Mouse (Mus musculus): ENCODE results near the gene BC030870. TPM values are rescaled to one million over a fixed set of nuclear protein-coding genes. Genes with fewer than 3 reads are reported as not detected.
A peak's percentile ranks its signal among the peaks of the same experiment; 100 is the strongest.

The BC030870 gene
- total and polyA plus RNA-seq, 2 experiments: not detected

DNA sequence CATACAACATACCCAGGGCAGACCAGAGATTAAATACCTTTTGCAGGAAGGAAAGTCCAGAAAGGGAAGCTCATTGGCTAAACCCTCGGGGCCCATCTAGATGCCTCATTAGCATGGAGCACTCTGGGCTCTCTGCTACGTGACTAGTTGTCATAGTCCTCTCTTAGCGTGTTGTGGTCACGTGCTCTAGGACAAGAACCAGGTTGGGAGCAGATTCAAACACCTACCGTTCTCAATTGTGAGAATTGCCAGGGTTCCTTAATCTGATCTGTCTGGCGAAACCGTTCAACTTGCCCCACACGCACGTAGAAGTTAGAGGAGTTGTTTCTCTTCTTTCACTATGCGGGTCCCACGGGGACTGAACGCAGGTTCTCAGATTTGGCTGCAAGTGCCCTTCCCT lies 41.2 kb downstream of the BC030870 start:
- no peak for TF ChIP-seq POLR2A (IDR thresholded peaks at IDR 0.05; ENCODE audit: extremely low read depth, insufficient read depth, low read length)
- TF ChIP-seq CTCF (IDR thresholded peaks at IDR 0.05; ENCODE audit: low read depth, low read length): no peak
- H3K4me1 ChIP-seq (ENCODE audit: control insufficient read depth, insufficient read depth, low read length): no peaks in the 10 kb centered on the region

GRCm38 (mm10) chr8:65087711-65088110 lies 41.7 kb downstream of the BC030870 start:
- Histone ChIP-seq H3K9ac (ENCODE audit: low read depth, low read length) (no peak overlapping the region), H3K27me3 (ENCODE audit: control insufficient read depth, insufficient read depth, low read length) (no peaks in the 10 kb centered on the region), H3K27ac (replicated peaks; ENCODE audit: insufficient read depth, low read depth, low read length) (no peak overlapping the region), H3K4me3 (ENCODE audit: insufficient read depth, low read depth, low read length) (no peak overlapping the region), H3K36me3 (ENCODE audit: control insufficient read depth, insufficient read depth, low read length) (no peaks in the 10 kb centered on the region), H3K79me2 (ENCODE audit: control insufficient read depth, insufficient read depth, low read length) (no peaks in the 10 kb centered on the region), H3K4me1 (ENCODE audit: control insufficient read depth, insufficient read depth, low read length) (no peaks in the 10 kb centered on the region)
- TF ChIP-seq POLR2A (IDR thresholded peaks at IDR 0.05; ENCODE audit: extremely low read depth, insufficient read depth, low read length): no peak
- TF ChIP-seq CTCF (IDR thresholded peaks at IDR 0.05; ENCODE audit: low read depth, low read length): no peak
- DNase-seq (ENCODE audit: extremely low read depth, low read depth, low spot score): no peak
- WGBS: 76% methylated on average over 8 of the region's 8 CpGs

More for the DNA sequence above, 41.2 kb downstream of the BC030870 start:
- H3K27ac ChIP-seq (replicated peaks; ENCODE audit: insufficient read depth, low read depth, low read length): no peak overlapping the region
- WGBS: 94% methylated on average over 12 of the region's 12 CpGs
- no peaks in the 10 kb centered on the region for H3K79me2 ChIP-seq (ENCODE audit: control insufficient read depth, insufficient read depth, low read length)
- no peaks in the 10 kb centered on the region for H3K36me3 ChIP-seq (ENCODE audit: control insufficient read depth, insufficient read depth, low read length)
- H3K27me3 ChIP-seq (ENCODE audit: control insufficient read depth, insufficient read depth, low read length): no peaks in the 10 kb centered on the region
- H3K4me3 ChIP-seq (ENCODE audit: insufficient read depth, low read depth, low read length): no peak overlapping the region
- no peak for DNase-seq (ENCODE audit: extremely low read depth, low read depth, low spot score)
- no peak overlapping the region for H3K9ac ChIP-seq (ENCODE audit: low read depth, low read length)

GRCm38 (mm10) chr8:65085680-65086079 lies 43.7 kb downstream of the BC030870 start:
- no peaks in the 10 kb centered on the region for H3K27me3 ChIP-seq (ENCODE audit: control insufficient read depth, insufficient read depth, low read length)
- TF ChIP-seq POLR2A (IDR thresholded peaks at IDR 0.05; ENCODE audit: extremely low read depth, insufficient read depth, low read length): no peak
- TF ChIP-seq CTCF (IDR thresholded peaks at IDR 0.05; ENCODE audit: low read depth, low read length): peak; percentile 40; the same call in 1 of the 2 replicates
- no peaks in the 10 kb centered on the region for H3K79me2 ChIP-seq (ENCODE audit: control insufficient read depth, insufficient read depth, low read length)
- H3K4me1 ChIP-seq (ENCODE audit: control insufficient read depth, insufficient read depth, low read length): no peaks in the 10 kb centered on the region
- H3K9ac ChIP-seq (ENCODE audit: low read depth, low read length): no peak overlapping the region
- WGBS: 77% methylated on average over 2 of the region's 2 CpGs
- no peaks in the 10 kb centered on the region for H3K36me3 ChIP-seq (ENCODE audit: control insufficient read depth, insufficient read depth, low read length)
- H3K4me3 ChIP-seq (ENCODE audit: insufficient read depth, low read depth, low read length): no peak overlapping the region
- DNase-seq (ENCODE audit: extremely low read depth, low read depth, low spot score): no peak
- no peak overlapping the region for H3K27ac ChIP-seq (replicated peaks; ENCODE audit: insufficient read depth, low read depth, low read length)

DNA sequence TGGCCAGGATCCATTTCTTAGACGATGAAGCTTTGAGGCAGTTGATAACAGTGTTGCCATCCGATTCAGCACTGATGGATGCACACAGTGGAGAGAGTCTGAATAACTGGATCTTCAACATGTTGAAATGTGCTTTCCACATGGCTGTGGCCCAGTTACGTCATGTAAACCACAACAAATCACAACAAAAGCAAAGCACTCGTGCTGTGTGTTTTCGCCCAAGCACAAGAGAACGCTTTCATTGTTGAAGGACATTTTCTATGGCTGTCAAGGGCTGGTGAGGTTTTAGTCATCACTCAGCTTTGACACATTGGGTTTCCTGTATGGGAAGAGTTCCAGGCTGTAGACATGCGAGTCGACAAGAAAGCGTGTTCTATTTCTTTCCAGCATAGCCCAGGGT lies 48.6 kb downstream of the BC030870 start:
- Histone ChIP-seq H3K4me1 (ENCODE audit: control insufficient read depth, insufficient read depth, low read length) (no peaks in the 10 kb centered on the region), H3K27ac (replicated peaks; ENCODE audit: insufficient read depth, low read depth, low read length) (no peak overlapping the region), H3K36me3 (ENCODE audit: control insufficient read depth, insufficient read depth, low read length) (no peaks in the 10 kb centered on the region), H3K9ac (ENCODE audit: low read depth, low read length) (no peak overlapping the region), H3K79me2 (ENCODE audit: control insufficient read depth, insufficient read depth, low read length) (no peaks in the 10 kb centered on the region), H3K27me3 (ENCODE audit: control insufficient read depth, insufficient read depth, low read length) (no peaks in the 10 kb centered on the region), H3K4me3 (ENCODE audit: insufficient read depth, low read depth, low read length) (no peak overlapping the region)
- no peak for TF ChIP-seq CTCF (IDR thresholded peaks at IDR 0.05; ENCODE audit: low read depth, low read length)
- no peak for TF ChIP-seq POLR2A (IDR thresholded peaks at IDR 0.05; ENCODE audit: extremely low read depth, insufficient read depth, low read length)
- DNase-seq (ENCODE audit: extremely low read depth, low read depth, low spot score): no peak
- WGBS: 74% methylated on average over 9 of the region's 9 CpGs

- TF ChIP-seq CTCF (IDR thresholded peaks at IDR 0.05; ENCODE audit: low read depth, low read length) (no peak), POLR2A (IDR thresholded peaks at IDR 0.05; ENCODE audit: extremely low read depth, insufficient read depth, low read length) (no peak)
Observed at GRCm38 (mm10) chr8:65074733-65075132, 54.6 kb downstream of the BC030870 start, which contains the start of gene Gm10663. TSS of gene Gm10663 (plus strand) at chr8:65075033.

GRCm38 (mm10) chr8:65070996-65071395 lies 58.4 kb downstream of the BC030870 start:
- 79% methylated on average over 4 of the region's 4 CpGs for WGBS
- no peaks in the 10 kb centered on the region for H3K4me1 ChIP-seq (ENCODE audit: control insufficient read depth, insufficient read depth, low read length)

More at GRCm38 (mm10) chr8:65074733-65075132, 54.6 kb downstream of the BC030870 start, which contains the start of gene Gm10663:
- Histone ChIP-seq H3K4me1 (ENCODE audit: control insufficient read depth, insufficient read depth, low read length) (no peaks in the 10 kb centered on the region), H3K36me3 (ENCODE audit: control insufficient read depth, insufficient read depth, low read length) (no peaks in the 10 kb centered on the region), H3K27me3 (ENCODE audit: control insufficient read depth, insufficient read depth, low read length) (no peaks in the 10 kb centered on the region), H3K9ac (ENCODE audit: low read depth, low read length) (no peak within 1 kb of the TSS), H3K27ac (replicated peaks; ENCODE audit: insufficient read depth, low read depth, low read length) (no peak within 1 kb of the TSS), H3K79me2 (ENCODE audit: control insufficient read depth, insufficient read depth, low read length) (no peaks in the 10 kb centered on the region), H3K4me3 (ENCODE audit: insufficient read depth, low read depth, low read length) (no peak within 1 kb of the TSS)
- WGBS: 95% methylated on average over 2 of the region's 2 CpGs
- DNase-seq (ENCODE audit: extremely low read depth, low read depth, low spot score): no peak

More at GRCm38 (mm10) chr8:65070996-65071395, 58.4 kb downstream of the BC030870 start:
- TF ChIP-seq CTCF (IDR thresholded peaks at IDR 0.05; ENCODE audit: low read depth, low read length): no peak
- no peak for TF ChIP-seq POLR2A (IDR thresholded peaks at IDR 0.05; ENCODE audit: extremely low read depth, insufficient read depth, low read length)
- H3K36me3 ChIP-seq (ENCODE audit: control insufficient read depth, insufficient read depth, low read length): no peaks in the 10 kb centered on the region
- H3K27ac ChIP-seq (replicated peaks; ENCODE audit: insufficient read depth, low read depth, low read length): no peak overlapping the region
- no peak overlapping the region for H3K9ac ChIP-seq (ENCODE audit: low read depth, low read length)
- H3K27me3 ChIP-seq (ENCODE audit: control insufficient read depth, insufficient read depth, low read length): no peaks in the 10 kb centered on the region
- DNase-seq (ENCODE audit: extremely low read depth, low read depth, low spot score): no peak
- H3K79me2 ChIP-seq (ENCODE audit: control insufficient read depth, insufficient read depth, low read length): no peaks in the 10 kb centered on the region
- H3K4me3 ChIP-seq (ENCODE audit: insufficient read depth, low read depth, low read length): no peak overlapping the region

All from liver, adult 2 months (tissue).